Comparison of ENCODE assay signal across 7 mouse cellular contexts in the genomic region with DNA sequence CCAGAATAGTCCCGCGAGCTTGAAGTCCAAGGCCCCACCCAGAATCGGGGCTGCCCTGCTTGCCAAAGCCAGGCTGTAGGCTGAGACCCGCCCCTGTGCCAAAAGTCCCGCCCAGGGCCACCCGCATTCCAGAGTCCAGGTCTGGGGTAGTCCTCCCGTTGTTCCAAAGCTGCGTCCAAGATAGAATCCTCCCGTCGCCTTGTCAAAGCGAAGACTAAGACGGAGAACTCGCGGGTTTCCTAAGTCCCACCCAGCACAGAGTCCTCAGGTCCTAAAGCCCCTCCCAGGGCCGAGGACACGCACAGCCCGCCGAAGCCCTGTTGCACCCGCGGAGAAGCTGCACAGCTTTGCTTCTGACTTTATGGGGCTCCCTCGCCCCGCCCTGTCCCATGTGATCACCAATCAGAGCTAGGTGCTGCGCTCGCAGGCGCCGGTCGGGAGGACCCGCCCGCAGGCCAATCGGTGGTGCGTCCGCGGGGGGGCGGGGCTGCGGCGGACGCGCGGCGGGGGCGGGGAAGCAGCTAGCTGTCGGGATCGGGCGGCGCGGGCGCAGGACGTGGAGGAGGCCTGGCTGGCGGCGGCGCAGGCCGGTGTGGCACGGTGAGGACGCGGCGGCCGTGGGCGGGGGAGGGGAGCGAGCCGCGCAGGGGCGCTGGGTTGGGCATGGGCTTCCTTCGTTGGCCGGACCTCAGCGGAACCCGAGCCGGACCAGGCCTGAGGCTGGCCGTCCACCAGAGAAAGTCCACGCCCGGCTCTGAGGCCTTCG. TPM values are rescaled to one million over a fixed set of nuclear protein-coding genes. Genes with fewer than 3 reads are reported as not detected.
DNase-seq lines count a peak whose midpoint lies in the region; ATAC-seq lines count a peak whose summit lies in the region.

Gene Farp2, plus strand, starts transcription at position 495 of the 766 bp plus-strand sequence.

- intact Hi-C loops in gastrocnemius, postnatal 36 days (cut with DNase I) = loop anchor here (5.0 kb wide), 1 partner anchor 169 kb away; the partner anchor contains the start of genes Pask and Ppp1r7
- intact Hi-C loops in left cerebral cortex, postnatal 25 days (cut with DNase I) = loop anchor here (1.0 to 10.0 kb wide), 2 partner anchors 124 to 213 kb away; no protein-coding TSS in a partner anchor

- peaks cover 4% of the 10 kb centered on the region for H3K4me1 ChIP-seq in intestine, embryonic 15.5 days (replicated peaks)
- H3K4me1 ChIP-seq in midbrain, embryonic 10.5 days = peaks cover 26% of the 10 kb centered on the region

- DNase-seq in adrenal gland, adult 2 months = peak; percentile 98
- peak; percentile 90 for DNase-seq in embryo, embryonic 11.5 days (ENCODE audit: low read depth, low spot score)
- DNase-seq in gastrocnemius, postnatal 36 days = peak; percentile 90 to 94
- DNase-seq in left cerebral cortex, postnatal 25 days (ENCODE audit: low spot score in 2 of 2) = peak; percentile 91 to 96
- peak; percentile 95 for DNase-seq in midbrain, embryonic 10.5 days (ENCODE audit: low spot score)
- peak; percentile 90 for DNase-seq in right cerebral cortex, postnatal 4 days

- H3K4me2 ChIP-seq in intestine, embryonic 15.5 days (replicated peaks) = peak within 1 kb of the TSS; percentile 76

- no peaks in the 10 kb centered on the region for H3K27me3 ChIP-seq in intestine, embryonic 15.5 days (replicated peaks)
- H3K27me3 ChIP-seq in midbrain, embryonic 10.5 days (ENCODE audit: low read depth, poor library complexity, severe bottlenecking) = no peaks in the 10 kb centered on the region; the same call in 1 of the 2 replicates

- ATAC-seq in intestine, embryonic 15.5 days = peak; percentile 98

- under 1% methylated on average over 68 of the region's 71 CpGs for WGBS in intestine, embryonic 15.5 days
- WGBS in midbrain, embryonic 10.5 days = 1% methylated on average over 68 of the region's 71 CpGs

- peak within 1 kb of the TSS; percentile 79 for H3K9ac ChIP-seq in intestine, embryonic 15.5 days

- H3K9me3 ChIP-seq in intestine, embryonic 15.5 days = no peaks in the 10 kb centered on the region
- no peaks in the 10 kb centered on the region for H3K9me3 ChIP-seq in midbrain, embryonic 10.5 days (replicated peaks)

- H3K4me3 ChIP-seq in intestine, embryonic 15.5 days (replicated peaks) = peak within 1 kb of the TSS; percentile 76
- peak within 1 kb of the TSS; percentile 81 for H3K4me3 ChIP-seq in midbrain, embryonic 10.5 days

- 0 out of 2 replicates have a peak, but pooled peaks cover 3% of the 10 kb centered on the region for H3K36me3 ChIP-seq in intestine, embryonic 15.5 days
- peaks cover 34% of the 10 kb centered on the region for H3K36me3 ChIP-seq in midbrain, embryonic 10.5 days

- H3K27ac ChIP-seq in intestine, embryonic 15.5 days = peak within 1 kb of the TSS; percentile 84
- H3K27ac ChIP-seq in midbrain, embryonic 10.5 days (replicated peaks) = peak within 1 kb of the TSS; percentile 82

RNA-seq across cellular contexts. Expression of gene Farp2, which starts in this region (rescaled TPM):
- 10 to 100 TPM; 17.0 to 21.7 TPM for total RNA-seq in adrenal gland, adult 2 months (2021)
- polyA plus RNA-seq in adrenal gland, adult 2 months (2012; rRNA removed) = 5.2 and 5.9 TPM in 2 replicates
- total RNA-seq in gastrocnemius, postnatal 36 days (2021) = 10 to 100 TPM; 11.5 to 11.9 TPM
- polyA plus RNA-seq in intestine, embryonic 15.5 days (2015; fragmentation: Nextera tagmentation; extraction: Ambion mirVana) = 6.1 and 6.8 TPM in 2 replicates
- total RNA-seq in left cerebral cortex, postnatal 25 days (2021) = 10 to 100 TPM; 10.8 to 13.3 TPM
- polyA plus RNA-seq in midbrain, embryonic 10.5 days (2016; fragmentation: Nextera tagmentation; extraction: Ambion mirVana) = 3.3 and 3.5 TPM in 2 replicates

Comparison
In these comparisons a context has a peak if more than half of its experiments do, and no peak if none do; other contexts are left out.
1. Peak in every context shown above with its lines: DNase-seq, ATAC-seq, H3K4me3 ChIP-seq and H3K27ac ChIP-seq.